Mouse (Mus musculus): ENCODE measurements around the gene Ythdf2. TPM values are rescaled to one million over a fixed set of nuclear protein-coding genes. Genes with fewer than 3 reads are reported as not detected.

Gene Ythdf2
- polyA plus RNA-seq, 1 experiment = not detected

GRCm38 (mm10) chr4:132145092-132145491 is 67.0 kb downstream of the Ythdf2 start:
- TF ChIP-seq CTCF (IDR thresholded peaks at IDR 0.05; ENCODE audit: insufficient read depth, low read depth, low read length) (no peak), POLR2A (IDR thresholded peaks at IDR 0.05; ENCODE audit: insufficient read depth, low read depth, low read length) (no peak)
- Histone ChIP-seq H3K4me3 (ENCODE audit: insufficient read depth, low read depth, low read length) (peak overlapping the region; percentile 68; the same call in 1 of the 2 replicates), H3K27ac (ENCODE audit: insufficient read depth, low read depth, low read length) (no peak overlapping the region; the same call in 1 of the 2 replicates), H3K4me1 (ENCODE audit: control insufficient read depth, insufficient read depth, low read length) (peaks cover 9% of the 10 kb centered on the region; the same call in 1 of the 2 replicates)
- WGBS = 44% methylated on average over 10 of the region's 10 CpGs

- WGBS = 1% methylated on average over 88 of the region's 89 CpGs
- peak within 1 kb of the TSS; percentile 78 for H3K27ac ChIP-seq (ENCODE audit: insufficient read depth, low read depth, low read length)
- H3K4me3 ChIP-seq (ENCODE audit: insufficient read depth, low read depth, low read length) = peak within 1 kb of the TSS; percentile 68
- peaks cover 9% of the 10 kb centered on the region; the same call in 1 of the 2 replicates for H3K4me1 ChIP-seq (ENCODE audit: control insufficient read depth, insufficient read depth, low read length)
- TF ChIP-seq POLR2A (IDR thresholded peaks at IDR 0.05; ENCODE audit: insufficient read depth, low read depth, low read length) = 0 out of 2 replicates have a peak, but pooled peaks have one; percentile 41
- TF ChIP-seq CTCF (IDR thresholded peaks at IDR 0.05; ENCODE audit: insufficient read depth, low read depth, low read length) = no peak
Measured at GRCm38 (mm10) chr4:132144080-132144841, 67.8 kb downstream of the Ythdf2 start, which contains the start of gene Oprd1. Oprd1 (minus strand) TSS chr4:132144486.

- Histone ChIP-seq H3K27ac (ENCODE audit: insufficient read depth, low read depth, low read length) (no peak overlapping the region), H3K4me3 (ENCODE audit: insufficient read depth, low read depth, low read length) (no peak overlapping the region), H3K4me1 (ENCODE audit: control insufficient read depth, insufficient read depth, low read length) (peaks cover 12% of the 10 kb centered on the region)
- TF ChIP-seq POLR2A (IDR thresholded peaks at IDR 0.05; ENCODE audit: insufficient read depth, low read depth, low read length) (no peak), CTCF (IDR thresholded peaks at IDR 0.05; ENCODE audit: insufficient read depth, low read depth, low read length) (no peak)
- 97% methylated on average over 2 of the region's 2 CpGs for WGBS
Measured at GRCm38 (mm10) chr4:132138640-132139039, 73.5 kb downstream of the Ythdf2 start.

GRCm38 (mm10) chr4:132137013-132137412 is 75.1 kb downstream of the Ythdf2 start:
- H3K4me1 ChIP-seq (ENCODE audit: control insufficient read depth, insufficient read depth, low read length) = peaks cover 19% of the 10 kb centered on the region
- WGBS = 43% methylated on average over 7 of the region's 7 CpGs
- TF ChIP-seq POLR2A (IDR thresholded peaks at IDR 0.05; ENCODE audit: insufficient read depth, low read depth, low read length) (no peak), CTCF (IDR thresholded peaks at IDR 0.05; ENCODE audit: insufficient read depth, low read depth, low read length) (no peak)

More at GRCm38 (mm10) chr4:132137013-132137412, 75.1 kb downstream of the Ythdf2 start:
- H3K4me3 ChIP-seq (ENCODE audit: insufficient read depth, low read depth, low read length) = no peak overlapping the region
- no peak overlapping the region for H3K27ac ChIP-seq (ENCODE audit: insufficient read depth, low read depth, low read length)

Other genes starting within 250 kb of the Ythdf2 start
- not detected in 2 replicates for gene Gm10300, start 137.6 kb downstream of the Ythdf2 start, polyA plus RNA-seq (2012; ENCODE audit: insufficient read depth, insufficient read length, low replicate concordance, missing spikeins)
- gene Epb41, start 137.0 kb downstream of the Ythdf2 start, polyA plus RNA-seq (2012; ENCODE audit: insufficient read depth, insufficient read length, low replicate concordance, missing spikeins) = 382 TPM in 1 of 2 replicates, not detected in the other
- gene Oprd1, start 67.8 kb downstream of the Ythdf2 start, polyA plus RNA-seq (2012; ENCODE audit: insufficient read depth, insufficient read length, low replicate concordance, missing spikeins) = not detected in 2 replicates
- not detected in 2 replicates for gene Gmeb1, start 49.3 kb upstream of the Ythdf2 start, polyA plus RNA-seq (2012; ENCODE audit: insufficient read depth, insufficient read length, low replicate concordance, missing spikeins)
- gene Taf12, start 62.1 kb upstream of the Ythdf2 start, polyA plus RNA-seq (2012; ENCODE audit: insufficient read depth, insufficient read length, low replicate concordance, missing spikeins) = not detected in 2 replicates
- not detected in 2 replicates for gene Rab42, start 91.1 kb upstream of the Ythdf2 start, polyA plus RNA-seq (2012; ENCODE audit: insufficient read depth, insufficient read length, low replicate concordance, missing spikeins)
- gene Trnau1ap, start 117.2 kb upstream of the Ythdf2 start, polyA plus RNA-seq (2012; ENCODE audit: insufficient read depth, insufficient read length, low replicate concordance, missing spikeins) = not detected in 2 replicates
- gene Rcc1, start 141.3 kb upstream of the Ythdf2 start, polyA plus RNA-seq (2012; ENCODE audit: insufficient read depth, insufficient read length, low replicate concordance, missing spikeins) = not detected in 2 replicates
- not detected in 2 replicates for gene Phactr4, start 210.2 kb upstream of the Ythdf2 start, polyA plus RNA-seq (2012; ENCODE audit: insufficient read depth, insufficient read length, low replicate concordance, missing spikeins)